In genomic region chr5:8056141-8057017, GRCm38 (mm10) we compare ENCODE assay signal across 8 mouse cellular contexts. TPM values are rescaled to one million over a fixed set of nuclear protein-coding genes. Genes with fewer than 3 reads are reported as not detected.
DNase-seq lines count a peak whose midpoint lies in the region; ATAC-seq lines count a peak whose summit lies in the region.

No protein-coding gene starts in this region.

- under 1% methylated on average over 45 of the region's 60 CpGs for WGBS in hindbrain, embryonic 16.5 days

- peak; percentile 69 for DNase-seq in ZHBTc4 (ENCODE audit: low read depth, low spot score)
- DNase-seq in cerebellum, postnatal 36 days, result peak; percentile 80 to 86
- peak; percentile 63 for DNase-seq in gastrocnemius, adult 18-20 months (ENCODE audit: low spot score)
- peak; percentile 70 to 71 for DNase-seq in left cerebral cortex, adult 8-10 months (ENCODE audit: low spot score in 2 of 2)
- DNase-seq in right cerebral cortex, postnatal 10 days (ENCODE audit: low spot score in 2 of 2), result peak; percentile 81 to 83
- peak; percentile 85 for DNase-seq in urinary bladder, postnatal 14 days (ENCODE audit: low spot score)

- ATAC-seq in hindbrain, embryonic 16.5 days, result peak; percentile 98

- peaks cover 5% of the 10 kb centered on the region; the same call in 1 of the 2 replicates for H3K36me3 ChIP-seq in hindbrain, embryonic 16.5 days (ENCODE audit: control insufficient read depth, insufficient read depth, low read length)
- peaks cover 38% of the 10 kb centered on the region for H3K36me3 ChIP-seq in megakaryocyte, embryonic 14.5 days (replicated peaks; ENCODE audit: low read length)

- H3K4me3 ChIP-seq in hindbrain, embryonic 16.5 days (ENCODE audit: low read length), result peak overlapping the region; percentile 81
- peak overlapping the region; percentile 96 for H3K4me3 ChIP-seq in megakaryocyte, embryonic 14.5 days (replicated peaks)

- H3K27me3 ChIP-seq in hindbrain, embryonic 16.5 days (replicated peaks; ENCODE audit: control insufficient read depth, insufficient read depth, low read length), result no peaks in the 10 kb centered on the region
- no peaks in the 10 kb centered on the region for H3K27me3 ChIP-seq in megakaryocyte, embryonic 14.5 days (replicated peaks)

- peaks cover 7% of the 10 kb centered on the region for H3K4me1 ChIP-seq in hindbrain, embryonic 16.5 days (ENCODE audit: control insufficient read depth, insufficient read depth, low read depth, low read length)
- peaks cover 48% of the 10 kb centered on the region for H3K4me1 ChIP-seq in megakaryocyte, embryonic 14.5 days

- H3K27ac ChIP-seq in hindbrain, embryonic 16.5 days (ENCODE audit: low read depth, low read length), result peak overlapping the region; percentile 89

- H3K4me2 ChIP-seq in hindbrain, embryonic 16.5 days (ENCODE audit: low read length), result peak overlapping the region; percentile 68

- H3K9ac ChIP-seq in hindbrain, embryonic 16.5 days (ENCODE audit: low read depth, low read length), result peak overlapping the region; percentile 85

- no peaks in the 10 kb centered on the region for H3K9me3 ChIP-seq in hindbrain, embryonic 16.5 days (ENCODE audit: control insufficient read depth, low read length)
- no peaks in the 10 kb centered on the region for H3K9me3 ChIP-seq in megakaryocyte, embryonic 14.5 days

RNA-seq across cellular contexts. Expression of gene Sri, which starts 10.5 kb away (rescaled TPM):
- total RNA-seq in gastrocnemius, adult 18-20 months (2021), result 10 to 100 TPM; 11.3 to 18.0 TPM
- 199 and 203 TPM in 2 replicates for polyA plus RNA-seq in hindbrain, embryonic 16.5 days (2015; fragmentation: Nextera tagmentation; extraction: Ambion mirVana)
- 100 to 1,000 TPM in 2 of 4 experiments, 10 to 100 TPM in 2; 88.7 to 108 (median 99.9) TPM for total RNA-seq in left cerebral cortex, adult 8-10 months (2022)
- 64.1 and 457 TPM in 2 replicates for polyA plus RNA-seq in megakaryocyte, embryonic 14.5 days (2012; ENCODE audit: insufficient read depth, low replicate concordance)

Comparison
In these comparisons a context has a peak if more than half of its experiments do, and no peak if none do; other contexts are left out.
1. Peak in every context shown above with its lines: DNase-seq, ATAC-seq, H3K4me3 ChIP-seq and H3K27ac ChIP-seq.
2. RNA of gene Sri, which starts 10.5 kb away (total RNA-seq): 88.7 to 108 TPM in left cerebral cortex, adult 8-10 months; 11.3 to 18.0 TPM in gastrocnemius, adult 18-20 months; every median in the first group is over 4 times any median in the second.